Mouse (Mus musculus) left cerebral cortex, postnatal 36 days (tissue): ENCODE measurements around the gene Lgr6. TPM values are rescaled to one million over a fixed set of nuclear protein-coding genes. Genes with fewer than 3 reads are reported as not detected.

ENCODE experiments used
- DNase-seq, 2 experiments: peaks; one replicate each; pipeline ENCODE4 v3.0.0; 2021 to 2022; ENCODE audit warnings: low spot score in 2 of 2, mixed read lengths in 1 of 2
- intact Hi-C: fragments of 180-260 bp; cut with DNase I; formaldehyde crosslinking; loops from one replicate; pipeline ENCODE4 v1.15.1; 2025
- total RNA-seq, 2 experiments: library from RNA; stranded (reverse); gene quantifications; 2 replicates each; pipeline ENCODE4 v1.2.3; 2021

The Lgr6 gene
- total RNA-seq, 2 experiments from 2014 or later = 1.6 to 1.7 TPM

GRCm38 (mm10) chr1:135087414-135087813 is 17.7 kb downstream of the Lgr6 start:
- DNase-seq = no peak
- intact Hi-C loops = no loop called here

- no peak for DNase-seq
- intact Hi-C loops = no loop called here
Observed at GRCm38 (mm10) chr1:135086015-135086414, 19.1 kb downstream of the Lgr6 start.

- no peak for DNase-seq
- intact Hi-C loops = no loop called here
Observed at GRCm38 (mm10) chr1:135085296-135085871, 19.7 kb downstream of the Lgr6 start.

GRCm38 (mm10) chr1:135083465-135083864 is 21.6 kb downstream of the Lgr6 start:
- intact Hi-C loops = no loop called here
- no peak for DNase-seq

GRCm38 (mm10) chr1:135082267-135082666 is 22.8 kb downstream of the Lgr6 start:
- DNase-seq = no peak
- intact Hi-C loops = no loop called here

- intact Hi-C loops = no loop called here
- DNase-seq = no peak
Observed at GRCm38 (mm10) chr1:135079021-135079420, 26.1 kb downstream of the Lgr6 start.

- DNase-seq = no peak
- intact Hi-C loops = no loop called here
Observed at GRCm38 (mm10) chr1:135076470-135076869, 28.6 kb downstream of the Lgr6 start.

GRCm38 (mm10) chr1:135075270-135075669 is 29.8 kb downstream of the Lgr6 start:
- no peak for DNase-seq
- intact Hi-C loops = no loop called here

- intact Hi-C loops = no loop called here
- no peak for DNase-seq
Observed at GRCm38 (mm10) chr1:135072643-135073042, 32.4 kb downstream of the Lgr6 start.

GRCm38 (mm10) chr1:135069841-135070240 is 35.2 kb downstream of the Lgr6 start:
- no peak for DNase-seq
- intact Hi-C loops = no loop called here

GRCm38 (mm10) chr1:135064525-135064924 is 40.6 kb downstream of the Lgr6 start:
- no peak for DNase-seq
- intact Hi-C loops = no loop called here

GRCm38 (mm10) chr1:135062936-135063335 is 42.1 kb downstream of the Lgr6 start:
- intact Hi-C loops = no loop called here

GRCm38 (mm10) chr1:135061300-135061699 is 43.8 kb downstream of the Lgr6 start:
- DNase-seq = no peak
- intact Hi-C loops = no loop called here

More at GRCm38 (mm10) chr1:135062936-135063335, 42.1 kb downstream of the Lgr6 start:
- DNase-seq = no peak

- intact Hi-C loops = no loop called here
- no peak for DNase-seq
Observed at GRCm38 (mm10) chr1:135060174-135060573, 44.9 kb downstream of the Lgr6 start.

GRCm38 (mm10) chr1:135056901-135057300 is 48.2 kb downstream of the Lgr6 start:
- no peak for DNase-seq
- intact Hi-C loops = no loop called here

- intact Hi-C loops = no loop called here
- no peak for DNase-seq
Observed at GRCm38 (mm10) chr1:135054121-135054520, 51.0 kb downstream of the Lgr6 start.

GRCm38 (mm10) chr1:135044439-135044838 is 60.6 kb downstream of the Lgr6 start:
- DNase-seq = no peak
- intact Hi-C loops = no loop called here

GRCm38 (mm10) chr1:135036297-135036696 is 68.8 kb downstream of the Lgr6 start:
- intact Hi-C loops = no loop called here
- DNase-seq = no peak

- DNase-seq = no peak
- intact Hi-C loops = no loop called here
Observed at GRCm38 (mm10) chr1:135032658-135033057, 72.4 kb downstream of the Lgr6 start.

- intact Hi-C loops = no loop called here
- DNase-seq = no peak
Observed at GRCm38 (mm10) chr1:135030121-135030520, 75.0 kb downstream of the Lgr6 start.

GRCm38 (mm10) chr1:135026275-135026674 is 78.8 kb downstream of the Lgr6 start:
- no peak for DNase-seq
- intact Hi-C loops = no loop called here

GRCm38 (mm10) chr1:135023583-135023982 is 81.5 kb downstream of the Lgr6 start:
- DNase-seq = no peak
- intact Hi-C loops = no loop called here
